Mouse (Mus musculus) liver, embryonic 13.5 days (tissue): Measurements from ENCODE around the gene Hs6st3. TPM values are rescaled to one million over a fixed set of nuclear protein-coding genes. Genes with fewer than 3 reads are reported as not detected.

Experiments used
- ATAC-seq: fragments of 200-750 bp; cut with Nextera tagmentation; 2 replicates; pipeline ENCODE4 v1.8.0; 2017; ENCODE audit warnings: low read depth, mild to moderate bottlenecking, moderate number of reproducible peaks, moderate library complexity
- DNase-seq: peaks from one replicate; pipeline ENCODE4 v3.0.0; 2022
- H3K27ac ChIP-seq: fragments of 300-500 bp; sonication (generic); 2 replicates; pipeline ENCODE4 v1.5.1; 2015; ENCODE audit warnings: moderate library complexity, mild to moderate bottlenecking, inconsistent platforms
- H3K27me3 ChIP-seq: fragments of 300-500 bp; sonication (generic); 2 replicates; pipeline ENCODE4 v1.6.1; 2015; ENCODE audit warnings: mild to moderate bottlenecking, inconsistent platforms
- H3K36me3 ChIP-seq: fragments of 300-500 bp; sonication (generic); 2 replicates; pipeline ENCODE4 v1.6.1; 2015; ENCODE audit warnings: mild to moderate bottlenecking, inconsistent platforms
- H3K4me1 ChIP-seq: fragments of 300-500 bp; sonication (generic); replicated peaks from 2 replicates; pipeline ENCODE4 v1.6.1; 2015; ENCODE audit warnings: inconsistent platforms
- H3K4me2 ChIP-seq: fragments of 300-500 bp; sonication (generic); 2 replicates; pipeline ENCODE4 v1.6.1; 2015; ENCODE audit warnings: inconsistent platforms, mild to moderate bottlenecking, moderate library complexity
- H3K4me3 ChIP-seq: fragments of 300-500 bp; sonication (generic); replicated peaks from 2 replicates; pipeline ENCODE4 v1.5.1; 2015; ENCODE audit warnings: mild to moderate bottlenecking, inconsistent platforms
- H3K9ac ChIP-seq: fragments of 300-500 bp; sonication (generic); 2 replicates; pipeline ENCODE4 v1.6.1; 2015; ENCODE audit warnings: mild to moderate bottlenecking, inconsistent platforms
- H3K9me3 ChIP-seq: fragments of 300-500 bp; sonication (generic); replicated peaks from 2 replicates; pipeline ENCODE4 v1.6.1; 2016; ENCODE audit warnings: inconsistent platforms
- WGBS: fragments of 180-500 bp; shearing (Covaris S2); methylation state at CpG from one replicate; pipeline ENCODE4 v1.1.7; 2015; ENCODE audit not compliant: insufficient replicate concordance; 5-methylcytosine and 5-hydroxymethylcytosine counted together
- polyA plus RNA-seq: library from polyadenylated mRNA; unstranded; fragments of >200 nt; fragmentation: Nextera tagmentation; extraction: Ambion mirVana; gene quantifications from 2 replicates; pipeline ENCODE4 v1.2.1, GENCODE M21; 2015

Gene Hs6st3
- polyA plus RNA-seq, result not detected in 2 replicates

DNA sequence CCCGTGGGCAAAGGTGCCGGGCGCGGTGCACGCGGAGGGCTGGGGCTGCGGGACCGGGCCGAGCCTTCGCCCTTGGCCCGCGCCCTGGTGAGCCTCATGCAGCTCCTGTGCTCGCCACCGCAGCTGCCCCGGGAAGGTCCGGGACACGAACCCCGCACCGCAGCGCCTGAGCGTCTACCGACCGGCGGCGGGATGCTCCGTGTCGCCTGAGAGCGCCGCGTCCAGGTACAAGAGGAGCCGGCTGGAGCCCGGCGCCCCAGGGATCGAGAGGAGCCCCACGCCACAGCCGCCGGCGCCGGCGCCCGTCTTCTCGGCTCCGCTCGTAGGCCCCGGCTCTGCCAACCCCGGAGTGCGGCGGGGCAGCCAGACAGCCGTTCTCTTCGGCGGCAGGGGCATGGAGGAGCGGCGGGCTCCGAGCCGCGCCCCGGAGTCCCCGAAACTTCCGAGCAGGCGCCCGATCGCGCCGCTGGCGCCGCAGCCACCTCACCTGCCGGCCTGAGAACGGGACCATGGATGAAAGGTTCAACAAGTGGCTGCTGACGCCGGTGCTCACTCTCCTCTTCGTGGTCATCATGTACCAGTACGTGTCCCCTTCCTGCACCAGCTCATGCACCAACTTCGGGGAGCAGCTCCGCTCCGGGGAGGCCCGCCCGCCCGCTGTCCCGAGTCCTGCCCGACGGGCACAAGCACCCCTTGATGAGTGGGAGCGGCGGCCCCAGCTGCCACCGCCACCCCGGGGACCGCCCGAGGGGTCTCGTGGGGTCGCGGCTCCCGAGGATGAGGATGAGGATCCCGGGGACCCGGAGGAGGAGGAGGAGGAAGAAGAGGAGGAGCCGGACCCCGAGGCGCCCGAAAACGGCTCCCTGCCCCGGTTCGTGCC, at the start of gene Hs6st3:
Gene Hs6st3, plus strand, starts transcription at position 436 of the 880 bp plus-strand sequence.
- H3K4me3 ChIP-seq, result peak within 1 kb of the TSS; percentile 56
- H3K9me3 ChIP-seq, result no peaks in the 10 kb centered on the region
- no peak for DNase-seq
- no peaks in the 10 kb centered on the region; the same call in none of the 2 replicates for H3K4me1 ChIP-seq
- H3K4me2 ChIP-seq, result peak within 1 kb of the TSS; percentile 66
- under 1% methylated on average over 100 of the region's 100 CpGs for WGBS
- H3K27ac ChIP-seq, result no peak within 1 kb of the TSS
- H3K9ac ChIP-seq, result 0 out of 2 replicates have a peak within 1 kb of the TSS, but pooled peaks have one; percentile 13
- ATAC-seq, result 0 out of 2 replicates have a peak, but pooled peaks have one; percentile 15
- H3K36me3 ChIP-seq, result no peaks in the 10 kb centered on the region
- H3K27me3 ChIP-seq, result peaks cover 58% of the 10 kb centered on the region

DNA sequence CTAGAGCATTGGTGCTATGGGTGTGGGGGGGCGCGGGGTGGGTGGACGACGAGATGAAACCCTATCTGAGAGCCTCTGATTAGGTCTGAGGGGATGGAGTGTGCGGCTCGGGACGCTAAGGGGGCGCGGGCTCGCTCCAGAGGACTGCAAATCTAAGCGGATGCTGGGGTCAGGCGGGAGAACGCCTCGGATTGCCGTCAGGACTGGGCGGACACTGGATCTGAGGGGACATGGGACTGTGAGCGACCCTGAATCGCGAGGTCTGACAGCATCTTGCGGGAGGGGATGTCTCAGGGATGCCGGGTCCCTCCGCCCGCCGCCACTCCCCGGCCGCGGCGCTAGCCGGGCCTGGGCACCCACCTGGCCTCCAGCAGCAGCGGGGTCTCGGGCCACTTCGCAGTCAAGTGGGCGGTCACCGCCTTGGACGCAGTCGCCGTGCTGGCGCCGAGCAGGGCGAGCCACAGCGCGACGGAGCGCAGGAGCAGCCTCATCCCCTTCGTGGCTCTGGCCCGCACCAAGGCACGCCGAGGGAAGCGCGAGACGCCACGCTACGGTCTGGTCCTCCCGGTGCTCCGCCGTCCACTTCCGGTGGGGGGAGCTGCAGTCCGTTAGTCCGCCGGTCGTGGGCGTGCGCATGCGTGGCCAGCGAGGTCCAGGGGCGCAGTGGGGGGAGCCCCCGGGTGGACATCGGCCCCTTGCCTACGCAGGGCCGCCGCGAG, 39.1 kb upstream of the Hs6st3 start, which contains the start of gene Uggt2:
Gene Uggt2, minus strand, starts transcription at position 580 of the 719 bp plus-strand sequence.
- H3K4me3 ChIP-seq, result peak within 1 kb of the TSS; percentile 61
- ATAC-seq (peak; percentile 67), DNase-seq (peak; percentile 3)
- no peaks in the 10 kb centered on the region for H3K4me1 ChIP-seq
- H3K27ac ChIP-seq, result no peak within 1 kb of the TSS
- H3K4me2 ChIP-seq, result peak within 1 kb of the TSS; percentile 63
- peak within 1 kb of the TSS; percentile 58 for H3K9ac ChIP-seq
- WGBS, result 1% methylated on average over 72 of the region's 72 CpGs
- no peaks in the 10 kb centered on the region for H3K36me3 ChIP-seq
- H3K27me3 ChIP-seq, result peaks cover 27% of the 10 kb centered on the region
- H3K9me3 ChIP-seq, result no peaks in the 10 kb centered on the region

DNA sequence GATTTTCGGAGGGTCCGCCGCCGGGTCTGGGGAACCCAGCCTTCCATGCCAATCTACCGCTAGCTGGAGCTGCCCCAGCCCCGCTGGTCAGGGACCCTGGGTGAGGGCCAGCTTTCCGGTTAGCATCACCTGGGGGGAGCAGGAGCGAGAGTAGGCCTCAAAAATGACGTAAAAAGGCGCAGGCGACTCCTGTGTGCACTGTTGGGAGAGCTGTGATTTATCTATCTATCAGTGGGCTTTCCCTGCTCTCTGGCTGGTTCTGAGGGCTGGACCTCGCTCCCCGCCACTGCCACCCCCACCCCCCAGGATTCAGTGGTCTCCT, 38.6 kb upstream of the Hs6st3 start:
- no peaks in the 10 kb centered on the region for H3K9me3 ChIP-seq
- H3K27me3 ChIP-seq, result peaks cover 27% of the 10 kb centered on the region
- no peak overlapping the region for H3K27ac ChIP-seq
- WGBS, result 5% methylated on average over 13 of the region's 13 CpGs
- peak overlapping the region; percentile 58; the same call in 1 of the 2 replicates for H3K9ac ChIP-seq
- ATAC-seq, result peak; percentile 51
- no peaks in the 10 kb centered on the region for H3K36me3 ChIP-seq
- DNase-seq, result no peak
- H3K4me1 ChIP-seq, result no peaks in the 10 kb centered on the region
- H3K4me3 ChIP-seq, result peak overlapping the region; percentile 61
- peak overlapping the region; percentile 63 for H3K4me2 ChIP-seq

DNA sequence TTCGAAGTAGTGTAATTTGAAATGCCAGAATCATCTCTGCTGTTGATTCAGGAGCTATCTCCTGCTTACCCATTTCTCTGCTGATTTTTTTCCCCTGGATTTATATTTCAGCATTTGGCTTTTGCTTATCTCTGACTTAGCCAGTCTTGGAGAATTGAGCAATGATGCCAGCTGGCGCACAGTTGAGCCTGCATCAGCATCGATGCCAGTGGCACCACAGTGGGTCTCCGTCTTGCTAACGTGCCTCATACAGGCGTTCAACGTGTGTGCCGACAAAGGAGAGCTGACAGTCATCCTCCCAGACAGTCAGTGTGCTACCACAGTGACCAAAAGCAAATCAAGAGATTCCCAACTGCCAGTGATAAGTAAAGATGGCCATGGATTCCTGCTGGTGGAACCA, 30.6 kb upstream of the Hs6st3 start:
- no peaks in the 10 kb centered on the region for H3K9me3 ChIP-seq
- H3K4me1 ChIP-seq, result no peaks in the 10 kb centered on the region
- no peaks in the 10 kb centered on the region for H3K27me3 ChIP-seq
- DNase-seq, result no peak
- H3K27ac ChIP-seq, result no peak overlapping the region
- no peak for ATAC-seq
- WGBS, result 75% methylated on average over 8 of the region's 8 CpGs
- H3K4me2 ChIP-seq, result no peak overlapping the region
- no peak overlapping the region for H3K4me3 ChIP-seq
- H3K9ac ChIP-seq, result no peak overlapping the region
- no peaks in the 10 kb centered on the region for H3K36me3 ChIP-seq

DNA sequence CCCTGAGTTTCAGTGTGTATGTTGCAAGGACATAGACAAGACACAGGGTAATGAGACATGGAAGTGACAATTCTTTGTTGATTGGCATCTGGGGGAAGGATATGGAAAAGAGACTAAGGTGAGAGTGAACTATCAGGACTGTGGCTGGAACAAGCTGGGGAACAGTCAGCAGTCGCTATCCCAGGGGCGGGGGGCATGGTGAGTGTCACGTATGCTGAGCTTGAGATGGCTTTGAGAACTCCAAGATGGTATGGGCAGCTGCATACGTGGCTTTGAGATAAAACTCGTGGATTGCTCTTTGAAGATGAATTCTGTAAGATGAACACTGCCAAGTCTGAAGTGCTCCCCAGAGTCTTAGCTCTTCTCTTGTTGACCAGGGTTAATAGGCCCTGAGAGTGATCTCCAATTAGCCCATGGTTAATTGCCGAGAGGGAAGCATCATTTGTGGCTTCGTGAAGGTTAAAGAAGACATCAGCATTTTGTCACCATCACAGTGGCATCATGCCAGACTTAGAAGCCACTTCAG, 29.3 kb upstream of the Hs6st3 start:
- Histone ChIP-seq H3K4me3 (no peak overlapping the region), H3K9me3 (no peaks in the 10 kb centered on the region), H3K4me1 (no peaks in the 10 kb centered on the region), H3K36me3 (no peaks in the 10 kb centered on the region), H3K27ac (no peak overlapping the region), H3K4me2 (no peak overlapping the region), H3K9ac (no peak overlapping the region), H3K27me3 (no peaks in the 10 kb centered on the region)
- 53% methylated on average over 7 of the region's 7 CpGs for WGBS
- ATAC-seq (no peak), DNase-seq (no peak)

DNA sequence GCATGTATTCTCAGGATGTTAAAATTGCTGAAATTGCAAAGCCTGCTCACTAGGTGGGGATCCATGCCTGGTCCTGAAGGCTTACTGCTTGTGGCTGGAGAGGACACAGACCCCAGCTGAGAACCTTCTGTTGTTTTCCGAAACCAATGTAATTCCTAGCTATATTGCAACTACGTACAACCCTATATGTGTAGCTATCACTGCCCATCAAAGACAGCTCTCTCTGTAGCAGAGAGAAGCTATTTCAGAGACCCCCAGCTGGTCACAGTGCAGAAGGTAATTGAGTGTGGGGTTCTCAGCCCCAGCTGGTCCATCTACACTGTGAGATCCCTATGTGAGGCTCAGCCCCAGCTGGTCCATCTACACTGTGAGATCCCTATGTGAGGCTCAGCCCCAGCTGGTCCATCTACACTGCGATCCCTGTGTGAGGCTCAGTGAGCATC, 28.3 kb upstream of the Hs6st3 start:
- no peak overlapping the region for H3K4me3 ChIP-seq
- no peak overlapping the region for H3K4me2 ChIP-seq
- 73% methylated on average over 3 of the region's 3 CpGs for WGBS
- H3K27ac ChIP-seq, result no peak overlapping the region
- DNase-seq, result no peak
- ATAC-seq, result no peak
- no peak overlapping the region for H3K9ac ChIP-seq
- no peaks in the 10 kb centered on the region for H3K4me1 ChIP-seq
- no peaks in the 10 kb centered on the region for H3K36me3 ChIP-seq
- H3K27me3 ChIP-seq, result no peaks in the 10 kb centered on the region
- H3K9me3 ChIP-seq, result no peaks in the 10 kb centered on the region

DNA sequence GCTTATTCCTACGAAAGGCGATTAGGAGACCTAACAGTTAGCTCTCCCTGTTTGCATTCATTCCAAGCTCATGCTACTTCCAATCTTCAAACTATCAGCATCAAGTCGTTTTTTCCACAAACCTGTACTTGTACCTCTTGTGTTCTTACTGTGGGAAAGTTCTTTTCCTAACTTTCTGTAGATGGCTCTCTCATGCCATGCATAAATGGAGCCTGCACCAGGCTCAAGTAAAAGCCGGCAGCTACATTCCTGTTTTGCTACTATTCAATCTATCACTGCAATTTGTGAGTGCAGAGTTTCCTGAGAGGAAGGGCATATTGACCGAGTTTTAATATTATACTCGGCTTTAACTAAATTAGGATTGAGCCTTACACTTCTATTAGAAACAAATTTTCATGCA, 25.6 kb upstream of the Hs6st3 start:
- DNase-seq (no peak), ATAC-seq (no peak)
- Histone ChIP-seq H3K27me3 (no peaks in the 10 kb centered on the region), H3K27ac (no peak overlapping the region), H3K4me1 (no peaks in the 10 kb centered on the region), H3K9ac (no peak overlapping the region), H3K36me3 (no peaks in the 10 kb centered on the region), H3K9me3 (no peaks in the 10 kb centered on the region), H3K4me3 (no peak overlapping the region), H3K4me2 (no peak overlapping the region)
- 47% methylated on average over 6 of the region's 6 CpGs for WGBS

DNA sequence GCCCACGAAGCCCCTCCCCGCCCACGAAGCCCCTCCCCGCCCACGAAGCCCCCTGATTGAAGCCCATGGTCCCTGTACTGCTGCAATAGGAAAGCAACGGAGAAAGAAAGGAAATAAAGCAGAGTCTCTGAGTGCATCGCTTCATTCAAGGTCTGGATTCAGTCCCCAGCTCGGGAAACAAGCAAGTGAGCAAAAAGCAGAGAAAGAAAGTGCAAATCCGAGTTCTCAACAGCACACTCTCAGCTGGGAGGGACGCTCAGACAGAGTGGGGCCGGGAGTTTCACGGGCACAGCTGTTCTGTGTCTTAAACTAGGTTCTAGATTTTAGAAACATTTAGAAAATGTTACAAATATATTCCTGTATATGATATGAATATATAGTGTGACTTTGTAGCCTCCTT, 14.6 kb upstream of the Hs6st3 start:
- no peaks in the 10 kb centered on the region for H3K27me3 ChIP-seq
- DNase-seq, result no peak
- no peak overlapping the region for H3K4me3 ChIP-seq
- H3K4me2 ChIP-seq, result peak overlapping the region; percentile 18; the same call in 1 of the 2 replicates
- ATAC-seq, result no peak
- H3K9me3 ChIP-seq, result no peaks in the 10 kb centered on the region
- no peaks in the 10 kb centered on the region for H3K36me3 ChIP-seq
- H3K9ac ChIP-seq, result no peak overlapping the region
- 6% methylated on average over 12 of the region's 12 CpGs for WGBS
- H3K27ac ChIP-seq, result no peak overlapping the region
- no peaks in the 10 kb centered on the region for H3K4me1 ChIP-seq

DNA sequence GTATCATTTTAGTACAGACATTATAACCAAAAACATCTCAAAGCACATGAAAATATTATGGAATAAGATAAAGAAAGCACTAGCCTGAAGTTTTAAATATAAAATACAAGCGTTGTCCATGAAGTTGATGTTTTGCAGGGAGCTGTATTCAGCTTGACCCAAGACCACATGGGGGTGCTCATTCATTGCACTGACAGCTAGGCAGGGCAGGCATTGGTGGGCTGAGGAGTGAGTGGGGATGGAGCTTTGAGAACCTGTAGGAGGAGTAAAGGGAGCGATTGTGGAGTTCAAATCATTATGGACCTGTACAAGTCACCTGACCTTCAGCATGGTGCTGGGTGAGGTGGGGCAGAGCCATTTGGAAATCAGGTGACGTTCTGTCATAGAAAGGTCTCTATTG, 14.1 kb upstream of the Hs6st3 start:
- ATAC-seq (no peak), DNase-seq (no peak)
- Histone ChIP-seq H3K4me1 (no peaks in the 10 kb centered on the region), H3K9ac (no peak overlapping the region), H3K36me3 (no peaks in the 10 kb centered on the region), H3K27me3 (no peaks in the 10 kb centered on the region), H3K4me2 (no peak overlapping the region), H3K27ac (no peak overlapping the region), H3K9me3 (no peaks in the 10 kb centered on the region), H3K4me3 (no peak overlapping the region)
- WGBS, result 24% methylated on average over 3 of the region's 3 CpGs

DNA sequence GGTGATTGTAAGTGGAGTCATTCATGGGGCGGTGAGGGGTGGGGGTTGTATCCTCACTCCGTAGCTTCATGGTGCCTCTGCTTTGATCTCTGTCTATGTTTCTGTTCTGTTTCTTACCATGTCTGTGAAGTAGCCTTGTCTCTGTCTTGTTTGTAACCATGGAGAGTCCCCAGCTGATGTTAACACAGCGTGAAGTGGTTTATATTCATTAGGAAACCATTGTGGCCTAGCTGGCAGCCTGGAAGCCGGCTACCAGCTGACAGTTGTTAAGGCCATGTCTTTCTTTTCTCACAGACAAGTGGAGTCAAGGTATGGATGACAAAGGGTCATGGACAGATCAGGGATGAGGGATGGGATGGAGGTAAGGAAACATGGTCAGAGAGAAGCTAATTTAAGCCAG, 12.3 kb upstream of the Hs6st3 start:
- Histone ChIP-seq H3K27me3 (no peaks in the 10 kb centered on the region), H3K9me3 (no peaks in the 10 kb centered on the region), H3K9ac (no peak overlapping the region), H3K4me2 (no peak overlapping the region), H3K36me3 (no peaks in the 10 kb centered on the region), H3K4me3 (no peak overlapping the region), H3K4me1 (no peaks in the 10 kb centered on the region), H3K27ac (no peak overlapping the region)
- DNase-seq (no peak), ATAC-seq (no peak)
- 64% methylated on average over 4 of the region's 4 CpGs for WGBS

DNA sequence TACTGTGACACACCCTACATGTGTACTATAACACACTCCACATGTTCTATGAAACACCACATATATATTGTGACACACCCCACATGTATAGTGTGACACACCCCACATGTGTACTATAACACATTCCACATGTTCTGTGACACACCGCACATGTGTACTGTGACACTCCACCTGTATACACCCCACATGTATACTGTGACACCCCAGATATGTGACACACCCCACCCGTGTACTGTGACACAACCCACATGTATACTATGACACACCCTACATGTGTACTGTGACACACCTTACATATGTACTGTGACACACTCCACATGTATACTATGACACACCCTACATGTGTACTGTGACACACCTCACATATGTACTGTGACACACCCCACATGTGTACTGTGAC, 10.8 kb upstream of the Hs6st3 start:
- no peak overlapping the region for H3K27ac ChIP-seq
- DNase-seq (no peak), ATAC-seq (no peak)
- H3K36me3 ChIP-seq, result no peaks in the 10 kb centered on the region
- H3K4me2 ChIP-seq, result no peak overlapping the region
- WGBS, result 67% methylated on average over 2 of the region's 2 CpGs
- H3K27me3 ChIP-seq, result no peaks in the 10 kb centered on the region
- no peak overlapping the region for H3K9ac ChIP-seq
- no peaks in the 10 kb centered on the region for H3K4me1 ChIP-seq
- H3K9me3 ChIP-seq, result no peaks in the 10 kb centered on the region
- no peak overlapping the region for H3K4me3 ChIP-seq
